Mouse (Mus musculus) monocyte, adult 5-6 weeks (primary cell): ENCODE measurements around the gene Zkscan5. TPM values are rescaled to one million over a fixed set of nuclear protein-coding genes. Genes with fewer than 3 reads are reported as not detected.

ENCODE experiments used
- total RNA-seq: library from RNA; stranded (forward); fragments of 200-1000, 200-491, 200-594 nt; gene quantifications from 3 replicates; pipeline ENCODE4 v1.2.3, GENCODE M21; 2017

The Zkscan5 gene
- total RNA-seq, 1 experiment from 2014 or later, result 10.6 TPM

Other genes starting within 250 kb of the Zkscan5 start
- gene Smurf1, start 238.7 kb upstream of the Zkscan5 start, total RNA-seq, result 11.8 to 23.2 TPM (median 17.6 TPM) in 3 replicates
- not detected in 3 replicates for gene Gm4871, start 171.8 kb upstream of the Zkscan5 start, total RNA-seq
- gene 1700018F24Rik, start 161.6 kb upstream of the Zkscan5 start, total RNA-seq, result not detected in 3 replicates
- gene Arpc1a, start 120.7 kb upstream of the Zkscan5 start, total RNA-seq, result 79.3 to 85.9 TPM (median 81.0 TPM) in 3 replicates
- not detected in 3 replicates for gene Kpna7, start 120.5 kb upstream of the Zkscan5 start, total RNA-seq
- gene Arpc1b, start 90.3 kb upstream of the Zkscan5 start, total RNA-seq, result 406 to 524 TPM (median 463 TPM) in 3 replicates
- 93.1 to 106 TPM (median 95.5 TPM) in 3 replicates for gene Pdap1, start 64.3 kb upstream of the Zkscan5 start, total RNA-seq
- gene Bud31, start 64.2 kb upstream of the Zkscan5 start, total RNA-seq, result 212 to 285 TPM (median 240 TPM) in 3 replicates
- 14.4 to 20.3 TPM (median 16.1 TPM) in 3 replicates for gene Ptcd1, start 37.5 kb upstream of the Zkscan5 start, total RNA-seq
- gene Cpsf4, start 37.3 kb upstream of the Zkscan5 start, total RNA-seq, result 24.9 to 38.9 TPM (median 31.3 TPM) in 3 replicates
- 94.3 to 131 TPM (median 97.4 TPM) in 3 replicates for gene Atp5j2, start 12.5 kb upstream of the Zkscan5 start, total RNA-seq
- gene Zkscan14, start 2.7 kb upstream of the Zkscan5 start, total RNA-seq, result 44.2 to 69.7 TPM (median 65.2 TPM) in 3 replicates
- 54.6 to 56.2 TPM (median 55.3 TPM) in 3 replicates for gene Zfp655, start 27.2 kb downstream of the Zkscan5 start, total RNA-seq
- gene Zscan25, start 75.9 kb downstream of the Zkscan5 start, total RNA-seq, result 10.4 to 12.5 TPM (median 10.6 TPM) in 3 replicates
- gene Cyp3a57, start 140.7 kb downstream of the Zkscan5 start, total RNA-seq, result not detected in 3 replicates